Mouse (Mus musculus) limb, embryonic 13.5 days (tissue): ENCODE results near the gene Tceal7. TPM values are rescaled to one million over a fixed set of nuclear protein-coding genes. Genes with fewer than 3 reads are reported as not detected.
A peak's percentile ranks its signal among the peaks of the same experiment; 100 is the strongest.
"Not testable (repeated sequence)": the region's sequence is repeated elsewhere in the genome, so short reads cannot be mapped to it uniquely, and the experiment has no call there.

ENCODE experiments used
- ATAC-seq: fragments of 200-750 bp; cut with Nextera tagmentation; 2 replicates; pipeline ENCODE4 v1.8.0; 2017; ENCODE audit warnings: low read depth, moderate number of reproducible peaks, moderate TSS enrichment; ENCODE audit not compliant: low FRiP score
- H3K27ac ChIP-seq: fragments of 300-500 bp; sonication (generic); 2 replicates; pipeline ENCODE4 v1.5.1; 2015; ENCODE audit warnings: inconsistent platforms, mild to moderate bottlenecking, moderate library complexity
- H3K27me3 ChIP-seq: fragments of 300-500 bp; sonication (generic); 2 replicates; pipeline ENCODE4 v1.6.1; 2015; ENCODE audit warnings: mild to moderate bottlenecking, inconsistent platforms
- H3K36me3 ChIP-seq: fragments of 300-500 bp; sonication (generic); 2 replicates; pipeline ENCODE4 v1.6.1; 2015; ENCODE audit warnings: inconsistent platforms, mild to moderate bottlenecking, moderate library complexity
- H3K4me1 ChIP-seq: fragments of 300-500 bp; sonication (generic); 2 replicates; pipeline ENCODE4 v1.6.1; 2015; ENCODE audit warnings: inconsistent platforms
- H3K4me2 ChIP-seq: fragments of 300-500 bp; sonication (generic); replicated peaks from 2 replicates; pipeline ENCODE4 v1.6.1; 2015; ENCODE audit warnings: inconsistent platforms, mild to moderate bottlenecking, moderate library complexity
- H3K4me3 ChIP-seq: fragments of 300-500 bp; sonication (generic); 2 replicates; pipeline ENCODE4 v1.5.1; 2015; ENCODE audit warnings: moderate library complexity, mild to moderate bottlenecking, inconsistent platforms
- H3K9ac ChIP-seq: fragments of 300-500 bp; sonication (generic); 2 replicates; pipeline ENCODE4 v1.6.1; 2015; ENCODE audit warnings: mild to moderate bottlenecking, inconsistent platforms
- H3K9me3 ChIP-seq: fragments of 300-500 bp; sonication (generic); 2 replicates; pipeline ENCODE4 v1.6.1; 2016; ENCODE audit warnings: inconsistent platforms
- WGBS: fragments of 180-500 bp; shearing (Covaris S2); methylation state at CpG from one replicate; pipeline ENCODE4 v1.1.7; 2015; 5-methylcytosine and 5-hydroxymethylcytosine counted together
- microRNA-seq: library from miRNA; unstranded; fragments of <30 nt; microRNA quantifications from one replicate; pipeline ENCODE4, GENCODE M21; 2016
- polyA plus RNA-seq: library from polyadenylated mRNA; unstranded; fragments of >200 nt; fragmentation: Nextera tagmentation; extraction: Ambion mirVana; gene quantifications from 2 replicates; pipeline ENCODE4 v1.2.1, GENCODE M21; 2015

Gene Tceal7
- polyA plus RNA-seq, 1 experiment from 2014 or later: 49.4 TPM

GRCm38 (mm10) chrX:136252023-136252729 lies 37.6 kb downstream of the Tceal7 start:
- H3K4me1 ChIP-seq: no peaks in the 10 kb centered on the region
- 45% methylated on average over 6 of the region's 6 CpGs for WGBS
- H3K9ac ChIP-seq: no peak overlapping the region
- H3K27ac ChIP-seq: no peak overlapping the region
- H3K36me3 ChIP-seq: no peaks in the 10 kb centered on the region
- H3K4me2 ChIP-seq: no peak overlapping the region
- H3K9me3 ChIP-seq: no peaks in the 10 kb centered on the region
- ATAC-seq: no peak
- no peak overlapping the region for H3K4me3 ChIP-seq
- H3K27me3 ChIP-seq: peaks cover 4% of the 10 kb centered on the region; the same call in 1 of the 2 replicates

- no peak for ATAC-seq
- Histone ChIP-seq H3K27ac (no peak overlapping the region), H3K4me1 (peaks cover 12% of the 10 kb centered on the region; the same call in 1 of the 2 replicates), H3K9me3 (no peaks in the 10 kb centered on the region), H3K9ac (no peak overlapping the region), H3K4me3 (no peak overlapping the region), H3K4me2 (no peak overlapping the region), H3K27me3 (peaks cover 7% of the 10 kb centered on the region; the same call in 1 of the 2 replicates), H3K36me3 (peaks cover 6% of the 10 kb centered on the region; the same call in 1 of the 2 replicates)
- 69% methylated on average over 5 of the region's 5 CpGs for WGBS
Measured at GRCm38 (mm10) chrX:136267720-136268119, 53.1 kb downstream of the Tceal7 start.

- no peak overlapping the region for H3K9ac ChIP-seq
- peaks cover 12% of the 10 kb centered on the region; the same call in 1 of the 2 replicates for H3K4me1 ChIP-seq
- peaks cover 7% of the 10 kb centered on the region; the same call in 1 of the 2 replicates for H3K27me3 ChIP-seq
- no peak overlapping the region for H3K4me2 ChIP-seq
- no peaks in the 10 kb centered on the region for H3K9me3 ChIP-seq
- ATAC-seq: no peak
- H3K36me3 ChIP-seq: peaks cover 6% of the 10 kb centered on the region; the same call in 1 of the 2 replicates
- no peak overlapping the region for H3K27ac ChIP-seq
- H3K4me3 ChIP-seq: no peak overlapping the region
- WGBS: 35% methylated on average over 4 of the region's 4 CpGs
Measured at GRCm38 (mm10) chrX:136268173-136268572, 53.6 kb downstream of the Tceal7 start.

GRCm38 (mm10) chrX:136269743-136270392 lies 55.3 kb downstream of the Tceal7 start, which contains the start of gene Bex3:
Gene Bex3 (plus strand): TSS chrX:136270253.
- H3K27me3 ChIP-seq, H3K9me3 ChIP-seq, H3K27ac ChIP-seq, H3K36me3 ChIP-seq: not testable (repeated sequence)
- Histone ChIP-seq H3K4me2 (peak within 1 kb of the TSS; percentile 58), H3K4me1 (peaks cover 12% of the 10 kb centered on the region; the same call in 1 of the 2 replicates), H3K9ac (peak within 1 kb of the TSS; percentile 63), H3K4me3 (peak within 1 kb of the TSS; percentile 48)
- 81% methylated on average over 4 of the region's 30 CpGs for WGBS
- ATAC-seq: peak; percentile 97

- Histone ChIP-seq H3K9ac (peak overlapping the region; percentile 63), H3K4me3 (peak overlapping the region; percentile 48), H3K4me2 (peak overlapping the region; percentile 58), H3K4me1 (peaks cover 12% of the 10 kb centered on the region; the same call in 1 of the 2 replicates)
- ATAC-seq: peak; percentile 51; the same call in 1 of the 2 replicates
- 15% methylated on average over 6 of the region's 60 CpGs for WGBS
- not testable (repeated sequence) for H3K36me3 ChIP-seq, H3K27ac ChIP-seq, H3K27me3 ChIP-seq, H3K9me3 ChIP-seq
Measured at GRCm38 (mm10) chrX:136270393-136271111, 56.0 kb downstream of the Tceal7 start.

- Histone ChIP-seq H3K27me3 (peaks cover 11% of the 10 kb centered on the region; the same call in 1 of the 2 replicates), H3K4me3 (no peak overlapping the region), H3K9ac (no peak overlapping the region), H3K4me2 (no peak overlapping the region), H3K36me3 (peaks cover 6% of the 10 kb centered on the region; the same call in 1 of the 2 replicates), H3K9me3 (no peaks in the 10 kb centered on the region), H3K4me1 (peaks cover 12% of the 10 kb centered on the region; the same call in 1 of the 2 replicates), H3K27ac (no peak overlapping the region)
- 14% methylated on average over 3 of the region's 3 CpGs for WGBS
- no peak for ATAC-seq
Measured at GRCm38 (mm10) chrX:136274542-136274941, 60.0 kb downstream of the Tceal7 start.

- Histone ChIP-seq H3K4me1 (peaks cover 12% of the 10 kb centered on the region; the same call in 1 of the 2 replicates), H3K4me2 (no peak overlapping the region), H3K4me3 (no peak overlapping the region), H3K36me3 (peaks cover 6% of the 10 kb centered on the region; the same call in 1 of the 2 replicates), H3K27me3 (peaks cover 11% of the 10 kb centered on the region; the same call in 1 of the 2 replicates), H3K27ac (no peak overlapping the region), H3K9me3 (no peaks in the 10 kb centered on the region), H3K9ac (no peak overlapping the region)
- 50% methylated on average over 3 of the region's 3 CpGs for WGBS
- ATAC-seq: no peak
Measured at GRCm38 (mm10) chrX:136275386-136275785, 60.8 kb downstream of the Tceal7 start.

Small RNA genes lying within 50 kb of the gene (microRNA-seq; reads per million reads assigned to microRNA genes)
- gene Mir6383: not detected

Other genes with a start within 250 kb of the Tceal7 start
- gene Arxes2, start 221.0 kb upstream of the Tceal7 start, polyA plus RNA-seq: 101 and 106 TPM in 2 replicates
- 47.3 and 50.5 TPM in 2 replicates for gene Arxes1, start 181.4 kb upstream of the Tceal7 start, polyA plus RNA-seq
- gene Bex2, start 146.5 kb upstream of the Tceal7 start, polyA plus RNA-seq: 143 and 161 TPM in 2 replicates
- not detected in 2 replicates for gene Nxf3, start 129.5 kb upstream of the Tceal7 start, polyA plus RNA-seq
- gene Bex4, start 75.8 kb upstream of the Tceal7 start, polyA plus RNA-seq: 59.2 and 60.1 TPM in 2 replicates
- 217 and 223 TPM in 2 replicates for gene Tceal8, start 42.4 kb upstream of the Tceal7 start, polyA plus RNA-seq
- gene Tceal5, start 10.9 kb upstream of the Tceal7 start, polyA plus RNA-seq: 13.1 and 14.0 TPM in 2 replicates
- 102 and 103 TPM in 2 replicates for gene Bex1, start 734 bp downstream of the Tceal7 start, polyA plus RNA-seq
- 709 and 736 TPM in 2 replicates for gene Tceal9, start 30.3 kb downstream of the Tceal7 start, polyA plus RNA-seq
- 543 and 554 TPM in 2 replicates for gene Bex3, start 55.5 kb downstream of the Tceal7 start, polyA plus RNA-seq